Mouse (Mus musculus) adrenal gland, adult 18-20 months (tissue): Measurements from ENCODE around the gene Alg2. TPM values are rescaled to one million over a fixed set of nuclear protein-coding genes. Genes with fewer than 3 reads are reported as not detected.

Experiments
- DNase-seq, 2 experiments: peaks; one replicate each; pipeline ENCODE4 v3.0.0; 2021 to 2022; ENCODE audit warnings: low spot score in 2 of 2
- total RNA-seq, 2 experiments: library from RNA; stranded (reverse); gene quantifications; 1 replicate in 1 of 2; 2 replicates in 1 of 2; pipeline ENCODE4 v1.2.3; 2021

Alg2 gene
- total RNA-seq, 2 experiments from 2014 or later: 90.5 to 148 TPM

- DNase-seq: no peak
Measured at GRCm38 (mm10) chr4:47473586-47473967, 556 bp downstream of the Alg2 start.

- DNase-seq: no peak
Measured at GRCm38 (mm10) chr4:47467196-47467595, 6.9 kb downstream of the Alg2 start.

- DNase-seq: no peak
Measured at GRCm38 (mm10) chr4:47449586-47450522, 24.3 kb downstream of the Alg2 start.

GRCm38 (mm10) chr4:47449116-47449515 is 25.0 kb downstream of the Alg2 start:
- no peak for DNase-seq

GRCm38 (mm10) chr4:47448526-47448925 is 25.6 kb downstream of the Alg2 start:
- DNase-seq: no peak

GRCm38 (mm10) chr4:47440951-47441350 is 33.2 kb downstream of the Alg2 start:
- DNase-seq: peak in 1 of 2 experiments; percentile 32

- peak in 1 of 2 experiments; percentile 16 for DNase-seq
Measured at GRCm38 (mm10) chr4:47438956-47439355, 35.2 kb downstream of the Alg2 start.

GRCm38 (mm10) chr4:47437365-47438340 is 36.5 kb downstream of the Alg2 start:
- DNase-seq: peak; percentile 84 to 86

GRCm38 (mm10) chr4:47435566-47436360 is 38.4 kb downstream of the Alg2 start:
- DNase-seq: peak in 1 of 2 experiments; percentile 16

GRCm38 (mm10) chr4:47435131-47435530 is 39.0 kb downstream of the Alg2 start:
- peak in 1 of 2 experiments; percentile 7 for DNase-seq

- no peak for DNase-seq
Measured at GRCm38 (mm10) chr4:47432766-47433165, 41.4 kb downstream of the Alg2 start.

GRCm38 (mm10) chr4:47431081-47431480 is 43.1 kb downstream of the Alg2 start:
- no peak for DNase-seq

- no peak for DNase-seq
Measured at GRCm38 (mm10) chr4:47430557-47430956, 43.6 kb downstream of the Alg2 start.

GRCm38 (mm10) chr4:47427606-47428005 is 46.5 kb downstream of the Alg2 start:
- no peak for DNase-seq

- DNase-seq: no peak
Measured at GRCm38 (mm10) chr4:47425247-47425830, 48.8 kb downstream of the Alg2 start.

GRCm38 (mm10) chr4:47424376-47424775 is 49.8 kb downstream of the Alg2 start:
- DNase-seq: no peak

- DNase-seq: no peak
Measured at GRCm38 (mm10) chr4:47422946-47423345, 51.2 kb downstream of the Alg2 start.

GRCm38 (mm10) chr4:47422194-47422593 is 51.9 kb downstream of the Alg2 start:
- no peak for DNase-seq

- DNase-seq: no peak
Measured at GRCm38 (mm10) chr4:47420191-47420590, 53.9 kb downstream of the Alg2 start.

GRCm38 (mm10) chr4:47419268-47419973 is 54.7 kb downstream of the Alg2 start:
- peak in 1 of 2 experiments; percentile 19 for DNase-seq
